Mouse (Mus musculus) right cerebral cortex, postnatal 25 days (tissue): Measurements from ENCODE around the gene Sirt6.
A peak's percentile ranks its signal among the peaks of the same experiment; 100 is the strongest.

Source experiments
- DNase-seq: peaks from one replicate; pipeline ENCODE4 v3.0.0; 2022

Gene Sirt6

DNA sequence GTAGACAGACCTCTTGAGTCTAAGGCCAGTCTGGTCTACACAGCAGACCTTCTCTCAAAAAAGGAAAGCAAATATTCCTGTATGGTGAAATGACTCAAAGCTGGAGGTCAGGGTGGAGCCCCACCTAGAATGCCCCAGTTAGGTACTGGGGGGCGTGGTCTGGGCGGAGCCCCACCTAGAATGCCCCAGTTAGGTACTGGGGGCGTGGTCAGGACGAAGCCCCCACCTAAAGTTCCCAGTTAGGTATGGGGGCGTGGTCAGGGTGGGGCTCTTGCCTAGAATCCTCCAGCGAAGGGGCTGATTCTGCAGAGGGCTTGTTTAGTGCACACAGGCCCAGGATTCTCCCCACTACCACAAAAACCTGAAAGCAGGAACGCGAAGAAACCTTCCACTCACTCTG lies 4.2 kb downstream of the Sirt6 start:
- DNase-seq = no peak

GRCm38 (mm10) chr10:81620786-81621185 lies 6.8 kb downstream of the Sirt6 start:
- DNase-seq = no peak

GRCm38 (mm10) chr10:81619976-81620375 lies 7.6 kb downstream of the Sirt6 start:
- DNase-seq = no peak

GRCm38 (mm10) chr10:81615486-81615885 lies 12.1 kb downstream of the Sirt6 start:
- DNase-seq = no peak

GRCm38 (mm10) chr10:81612779-81613178 lies 14.8 kb downstream of the Sirt6 start:
- DNase-seq = no peak

DNA sequence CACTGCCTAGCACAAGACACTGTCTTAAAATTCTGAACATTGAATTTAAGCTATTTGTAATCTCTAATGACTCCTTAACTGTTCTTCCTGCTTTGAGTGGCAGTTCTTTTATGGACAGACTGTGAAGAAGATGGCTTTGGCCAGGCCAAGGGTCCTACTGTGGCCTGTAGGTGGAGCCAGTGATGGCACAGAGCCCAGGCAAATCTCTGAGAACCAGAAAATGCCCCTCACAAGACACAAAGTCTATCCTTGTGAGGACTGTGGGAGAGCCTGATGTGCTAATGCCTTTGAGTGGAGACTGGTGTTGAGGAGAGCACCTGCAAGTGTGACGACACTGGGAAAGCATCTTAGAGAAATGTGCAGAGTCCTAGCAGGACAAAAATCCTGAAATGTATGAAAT lies 19.3 kb downstream of the Sirt6 start:
- DNase-seq = no peak

GRCm38 (mm10) chr10:81605974-81606751 lies 21.4 kb downstream of the Sirt6 start, which contains the start of gene BC025920:
TSS of gene BC025920 (plus strand) at chr10:81606270.
- peak; percentile 91 for DNase-seq

DNA sequence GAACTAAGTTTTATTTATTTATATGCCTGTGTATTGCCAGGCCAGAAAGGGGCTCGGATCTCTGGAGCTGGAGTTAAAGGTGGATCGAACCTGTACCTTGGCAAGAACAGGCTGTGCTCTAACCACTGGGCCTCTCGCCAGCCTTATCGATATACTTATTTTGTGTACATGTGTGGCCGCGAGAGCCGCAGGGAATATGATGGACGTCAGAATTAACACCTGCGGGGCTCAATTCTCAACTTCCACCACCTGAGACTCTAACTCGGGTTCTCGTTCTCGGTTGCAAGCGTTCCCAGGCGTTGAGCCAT lies 22.0 kb downstream of the Sirt6 start:
- no peak for DNase-seq

- peak; percentile 84 for DNase-seq
These were observed 22.5 kb downstream of the Sirt6 start for GRCm38 (mm10) chr10:81604968-81605665.

GRCm38 (mm10) chr10:81604019-81604967 lies 23.3 kb downstream of the Sirt6 start:
- DNase-seq = no peak

DNA sequence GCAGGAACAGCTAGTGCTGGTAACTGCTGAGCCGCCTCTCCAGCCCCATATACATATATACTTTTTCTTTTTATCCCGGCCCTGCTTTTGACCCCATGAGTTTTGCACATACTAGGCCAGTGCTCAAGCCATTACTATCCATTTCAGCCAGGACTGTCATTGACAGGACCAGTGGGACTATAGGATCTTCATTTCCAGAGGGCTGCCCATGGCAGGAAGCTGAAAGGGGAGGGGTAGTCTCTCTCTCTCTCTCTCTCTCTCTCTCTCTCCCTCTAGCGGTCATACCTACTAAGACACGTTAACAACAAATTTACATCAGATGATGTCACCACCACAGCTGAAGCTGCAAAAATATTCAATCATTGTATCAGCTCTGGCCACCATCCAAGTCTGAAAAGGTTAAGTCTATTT lies 24.9 kb downstream of the Sirt6 start:
- DNase-seq = no peak

GRCm38 (mm10) chr10:81601396-81601905 lies 26.1 kb downstream of the Sirt6 start:
- DNase-seq = no peak

GRCm38 (mm10) chr10:81600738-81601203 lies 26.8 kb downstream of the Sirt6 start, which contains the start of gene Tle6:
TSS of gene Tle6 (minus strand) at chr10:81601073.
- peak; percentile 86 for DNase-seq

GRCm38 (mm10) chr10:81600096-81600495 lies 27.5 kb downstream of the Sirt6 start:
- DNase-seq = no peak

DNA sequence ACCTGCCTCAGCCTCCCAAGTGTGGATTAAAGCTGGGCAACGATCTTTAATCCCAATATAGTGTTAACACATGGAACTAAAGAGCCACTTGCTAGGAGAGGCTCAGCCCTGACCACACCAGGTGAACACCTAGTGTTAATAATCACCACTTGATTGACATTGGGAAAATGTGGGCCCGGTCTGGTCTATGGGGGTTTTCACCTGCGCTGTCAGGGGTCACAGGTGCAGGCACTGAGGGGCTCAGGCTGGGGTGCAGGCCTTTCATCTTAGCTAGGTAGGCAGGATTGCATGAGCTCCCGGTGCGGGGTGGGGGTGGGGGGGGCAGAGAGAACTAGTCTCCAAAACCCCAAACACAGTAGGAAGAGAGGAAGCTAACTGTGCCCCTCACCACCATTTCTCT lies 28.0 kb downstream of the Sirt6 start:
- no peak for DNase-seq

- DNase-seq = no peak
These were observed 28.7 kb downstream of the Sirt6 start for GRCm38 (mm10) chr10:81598871-81599270.

DNA sequence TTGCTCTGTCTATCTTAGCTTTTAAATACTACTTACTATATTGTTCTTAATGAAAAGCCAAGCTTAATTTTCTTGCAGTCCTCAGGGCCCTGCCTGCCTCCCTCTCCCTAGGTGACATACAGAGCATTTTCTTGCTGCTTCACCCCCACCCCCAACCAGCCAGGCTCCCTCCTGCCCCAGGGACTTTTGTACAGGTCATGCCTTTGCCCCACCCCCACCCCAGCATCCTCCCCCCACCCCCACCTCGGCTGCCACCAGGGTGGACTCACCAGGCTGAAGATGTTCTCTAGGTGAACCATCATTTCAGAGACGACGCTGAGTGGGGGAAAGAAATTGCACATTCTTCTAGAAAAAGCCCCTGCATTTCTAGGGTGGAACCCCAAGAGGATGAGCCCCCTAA lies 29.3 kb downstream of the Sirt6 start:
- no peak for DNase-seq

GRCm38 (mm10) chr10:81597137-81597950 lies 30.3 kb downstream of the Sirt6 start:
- DNase-seq = peak; percentile 35

DNA sequence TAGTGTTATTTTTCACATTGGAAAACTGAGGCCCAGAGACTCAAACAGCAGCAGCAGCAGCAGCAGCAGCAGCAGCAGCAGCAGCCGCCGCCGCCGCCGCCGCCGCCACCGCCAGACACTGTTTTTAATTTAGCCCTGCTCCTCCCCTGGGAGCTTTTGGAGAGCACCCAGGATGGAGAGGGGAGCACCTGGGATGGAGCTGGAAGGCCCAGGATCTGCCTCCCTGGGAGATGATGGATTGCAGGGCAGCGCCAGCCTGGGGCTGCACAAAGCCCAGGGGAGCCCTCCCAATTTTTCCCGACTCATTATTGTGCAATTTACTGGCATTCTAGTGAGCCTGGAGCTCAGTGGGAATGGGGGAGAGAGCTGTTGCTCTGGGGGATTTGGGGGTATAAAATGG lies 31.0 kb downstream of the Sirt6 start:
- peak; percentile 19 for DNase-seq

DNA sequence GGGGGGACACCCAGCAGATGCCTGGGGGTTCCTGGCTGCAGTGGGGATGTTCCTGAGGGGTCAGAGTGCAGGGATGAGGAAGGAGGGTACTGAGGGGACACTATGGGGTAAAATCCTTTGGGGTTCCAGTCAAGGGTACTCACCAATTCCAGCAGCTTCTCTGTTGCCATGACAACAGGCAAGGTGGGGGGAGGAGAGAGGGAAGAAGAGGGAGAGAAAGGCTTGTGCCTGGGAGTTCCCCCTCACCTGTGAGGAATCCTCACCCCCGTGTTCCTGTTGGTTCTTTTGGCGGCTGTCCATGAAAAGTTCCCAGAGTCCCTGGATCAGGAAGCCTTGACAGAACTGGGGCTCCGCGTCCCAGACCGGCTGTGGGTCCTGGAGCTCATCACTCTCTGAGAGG lies 32.0 kb downstream of the Sirt6 start:
- DNase-seq = no peak

DNA sequence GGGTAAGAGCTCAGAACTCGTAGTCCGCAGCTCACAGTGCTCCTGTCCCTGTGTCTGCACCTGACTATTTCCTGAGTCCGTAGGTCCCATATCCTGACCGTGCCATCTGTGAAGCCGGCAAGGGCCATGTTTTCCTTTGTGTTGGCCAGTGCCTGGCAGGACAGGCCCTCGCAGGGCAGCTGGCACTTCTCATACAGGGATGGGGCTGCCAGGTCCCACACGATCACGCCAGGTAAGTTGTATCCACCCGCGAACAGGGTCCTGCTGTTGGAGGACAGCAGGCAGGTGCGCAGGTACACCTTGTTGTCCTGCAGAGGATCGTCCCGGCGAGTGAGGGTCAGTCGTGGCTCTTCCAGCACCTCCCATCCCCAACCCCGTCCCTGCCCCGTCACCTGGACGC lies 33.7 kb downstream of the Sirt6 start:
- DNase-seq = no peak

- DNase-seq = no peak
These were observed 34.4 kb downstream of the Sirt6 start for GRCm38 (mm10) chr10:81593223-81593622.
